Mouse (Mus musculus) megakaryocyte, adult 5-6 weeks (primary cell): ENCODE results near the gene Sik3. TPM values are rescaled to one million over a fixed set of nuclear protein-coding genes. Genes with fewer than 3 reads are reported as not detected.
A peak's percentile ranks its signal among the peaks of the same experiment; 100 is the strongest.
"Not testable (repeated sequence)": the region's sequence is repeated elsewhere in the genome, so short reads cannot be mapped to it uniquely, and the experiment has no call there.

Experiments
- ATAC-seq: 2 replicates; pipeline ENCODE4 v1.8.0; 2016; ENCODE audit warnings: mild to moderate bottlenecking, inconsistent platforms; ENCODE audit not compliant: poor library complexity, severe bottlenecking
- total RNA-seq, 2 experiments: library from RNA; stranded (forward) in 1 of 2; stranded (reverse) in 1 of 2; fragments of 153-499, 151-499 nt in 1 of 2; fragments of 221-1000, 200-1000 nt in 1 of 2; gene quantifications; 2 replicates each; pipeline versions ENCODE4 v1.2.3 to v1.2.4; 2015 to 2017

Sik3 gene
- total RNA-seq, 2 experiments from 2014 or later, result 17.5 to 32.9 TPM

DNA sequence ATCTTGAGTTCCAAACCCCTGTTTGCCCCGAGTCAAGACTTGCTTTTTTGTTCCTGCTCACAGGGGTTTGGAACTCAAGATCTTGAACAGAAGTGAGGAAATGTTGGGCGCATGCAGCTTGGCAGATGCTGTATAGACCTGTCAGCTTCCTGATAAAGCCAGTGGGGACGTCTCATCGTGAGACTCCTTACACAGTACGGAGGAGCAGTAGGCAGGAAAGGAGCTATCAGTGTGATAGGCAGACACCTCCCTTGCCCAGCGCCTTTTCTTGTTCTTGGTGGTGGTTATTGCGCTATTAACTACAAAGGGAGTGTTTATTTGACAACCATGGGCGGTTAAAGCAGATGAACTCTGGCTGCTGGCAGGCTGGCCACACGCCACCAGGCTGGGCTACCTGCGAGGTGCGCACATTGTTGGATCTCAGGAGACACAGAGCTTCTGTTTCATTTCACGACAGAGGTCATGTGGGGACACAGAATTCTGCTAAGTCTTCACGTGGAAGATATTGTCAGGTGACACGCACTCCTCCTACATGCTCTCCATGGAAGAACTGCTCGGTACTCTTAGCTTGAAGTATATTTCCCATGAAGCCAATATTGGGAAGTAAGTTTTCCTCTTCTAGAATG, 85.9 kb downstream of the Sik3 start:
- ATAC-seq, result no peak

- peak; percentile 90 for ATAC-seq
These were observed 86.5 kb downstream of the Sik3 start for GRCm38 (mm10) chr9:46099107-46099506.

- no peak for ATAC-seq
These were observed 90.5 kb downstream of the Sik3 start for GRCm38 (mm10) chr9:46103154-46103553.

GRCm38 (mm10) chr9:46106105-46106504, 93.5 kb downstream of the Sik3 start:
- no peak for ATAC-seq

- peak; percentile 38 for ATAC-seq
These were observed 98.0 kb downstream of the Sik3 start for GRCm38 (mm10) chr9:46110648-46111047.

DNA sequence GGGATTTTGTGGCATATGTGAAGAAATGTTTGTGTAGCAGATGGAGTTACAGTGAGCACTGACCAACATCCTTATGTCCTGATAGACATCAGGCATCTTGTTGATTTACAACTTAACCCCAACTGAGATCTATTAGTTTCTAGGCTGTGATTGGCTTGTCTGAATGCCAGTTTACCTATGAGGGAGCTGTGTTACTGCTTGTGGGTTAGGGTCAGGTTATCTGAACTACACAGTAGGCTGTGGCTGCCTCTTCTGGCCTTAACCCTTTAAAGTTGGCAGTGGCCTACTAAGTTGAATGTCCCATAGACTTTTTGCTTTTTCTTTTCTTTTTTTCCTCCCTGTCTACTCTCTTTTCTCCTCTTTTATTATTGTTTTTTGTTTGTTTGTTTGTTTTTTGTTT, 98.7 kb downstream of the Sik3 start:
- no peak for ATAC-seq

DNA sequence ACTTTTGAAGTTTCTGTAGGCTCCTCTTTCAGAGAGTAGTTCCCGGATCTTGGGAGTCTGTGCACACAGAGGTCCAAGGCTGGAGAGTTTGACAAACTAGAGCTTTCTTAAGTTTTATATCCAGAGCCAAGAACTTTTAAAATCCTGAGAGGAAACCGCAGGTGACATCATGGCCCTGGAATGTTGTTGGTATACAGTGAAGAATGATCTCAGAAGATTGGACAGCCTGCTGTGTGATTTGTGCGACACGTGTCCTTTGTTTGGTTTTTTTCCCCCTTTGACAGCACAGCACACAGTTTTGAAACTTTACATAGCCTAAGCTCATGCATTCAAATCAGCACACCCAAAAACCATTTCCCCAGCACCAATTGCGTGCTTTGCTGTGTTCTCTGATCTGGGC, 99.6 kb downstream of the Sik3 start:
- no peak for ATAC-seq

DNA sequence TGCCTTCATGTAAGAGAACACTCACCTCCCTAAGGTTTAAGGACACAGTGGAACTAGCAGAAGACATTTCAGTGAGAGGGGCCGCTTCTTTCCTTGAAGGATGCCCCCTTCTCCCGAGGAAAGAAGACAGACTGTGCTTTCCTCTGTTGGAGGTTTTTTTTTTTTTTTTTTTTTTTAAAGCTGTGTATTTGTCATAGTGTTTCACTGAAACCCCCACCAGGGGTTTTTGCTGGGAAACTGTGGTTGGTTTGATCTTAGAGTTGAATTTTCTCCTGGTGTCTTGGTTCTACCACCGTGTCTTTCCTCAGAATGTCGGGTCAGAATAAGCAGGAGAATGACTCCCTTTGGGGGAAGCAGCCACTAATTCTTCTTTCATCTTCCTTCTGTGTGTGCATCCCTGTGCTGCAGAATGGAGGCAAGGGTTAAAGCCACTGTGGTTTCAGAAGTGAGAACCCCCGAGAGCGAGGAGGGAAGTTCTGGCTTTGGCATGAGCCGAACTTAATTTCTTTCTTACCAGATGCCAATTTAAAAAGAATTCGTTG, 106.3 kb downstream of the Sik3 start:
- ATAC-seq, result no peak

DNA sequence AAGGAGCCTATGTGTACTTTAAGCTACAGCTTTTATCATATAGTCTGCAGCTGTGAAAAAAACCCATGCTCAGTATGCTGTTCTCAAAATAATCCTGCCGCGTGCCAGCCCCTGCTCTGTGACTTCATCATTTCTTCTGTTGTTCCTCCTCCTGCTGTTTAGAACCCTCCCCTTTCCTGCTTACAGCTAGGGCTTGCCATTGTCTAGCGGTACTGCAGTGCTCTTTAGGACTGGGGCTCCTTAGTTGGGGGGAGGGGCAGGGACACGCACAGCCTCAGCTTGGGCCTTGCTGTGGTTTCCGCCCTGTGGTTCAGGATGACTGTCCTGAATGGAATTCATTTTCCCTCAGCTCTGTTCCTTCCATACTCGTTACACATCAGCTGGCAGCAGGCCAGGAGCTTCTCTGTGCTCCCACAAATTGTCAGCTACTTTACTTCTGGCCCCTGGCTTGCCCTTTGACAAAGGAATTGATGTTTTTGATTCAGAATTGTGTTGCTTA, 107.4 kb downstream of the Sik3 start:
- peak; percentile 71 for ATAC-seq

GRCm38 (mm10) chr9:46120468-46121253, 108.0 kb downstream of the Sik3 start:
- peak; percentile 45 for ATAC-seq

- peak; percentile 83 for ATAC-seq
These were observed 108.9 kb downstream of the Sik3 start for GRCm38 (mm10) chr9:46121486-46121885.

DNA sequence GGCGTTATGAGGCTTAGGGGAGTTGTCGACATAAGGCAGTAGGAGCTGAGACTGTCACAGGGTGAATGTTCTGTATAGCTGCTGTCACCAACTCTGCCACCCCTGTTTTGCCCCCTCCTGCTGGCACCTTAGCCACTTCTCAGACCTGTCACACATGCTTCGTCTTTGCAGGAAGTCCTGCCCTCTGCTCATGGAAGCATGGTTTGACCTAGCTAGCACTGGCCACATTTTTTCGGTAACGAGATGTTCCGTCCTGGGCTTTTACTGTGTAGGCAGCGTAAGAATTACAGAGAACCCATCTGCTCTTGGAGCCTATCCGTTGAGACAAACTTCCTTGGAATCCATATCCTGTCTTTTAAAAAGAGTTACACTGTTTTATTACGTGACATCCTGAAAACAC, 110.1 kb downstream of the Sik3 start:
- no peak for ATAC-seq

- no peak for ATAC-seq
These were observed 113.7 kb downstream of the Sik3 start for GRCm38 (mm10) chr9:46126295-46126694.

- no peak for ATAC-seq
These were observed 114.7 kb downstream of the Sik3 start for GRCm38 (mm10) chr9:46127326-46127725.

- no peak for ATAC-seq
These were observed 116.6 kb downstream of the Sik3 start for GRCm38 (mm10) chr9:46129241-46129640.

GRCm38 (mm10) chr9:46132821-46133220, 120.2 kb downstream of the Sik3 start:
- not testable (repeated sequence) for ATAC-seq

GRCm38 (mm10) chr9:46138831-46139230, 126.2 kb downstream of the Sik3 start:
- no peak for ATAC-seq

- ATAC-seq, result no peak
These were observed 128.2 kb downstream of the Sik3 start for GRCm38 (mm10) chr9:46140811-46141210.

GRCm38 (mm10) chr9:46142031-46142430, 129.4 kb downstream of the Sik3 start:
- ATAC-seq, result no peak

DNA sequence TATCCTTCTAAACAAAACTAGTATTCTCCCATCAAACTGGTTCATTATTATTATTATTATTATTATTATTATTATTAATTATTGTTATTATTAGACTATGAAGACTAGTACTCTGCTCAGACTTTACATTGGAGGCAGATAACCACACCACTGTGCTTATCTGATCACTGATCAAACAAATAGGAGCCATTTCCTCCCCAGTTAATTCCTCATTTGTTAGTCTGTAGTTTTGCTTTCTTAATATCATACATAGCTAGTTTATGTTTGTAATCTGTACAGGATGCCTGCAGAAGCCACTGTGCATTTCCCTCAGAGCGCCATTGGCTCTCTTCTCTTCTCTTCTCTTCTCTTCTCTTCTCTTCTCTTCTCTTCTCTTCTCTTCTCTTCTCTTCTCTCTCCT, 129.9 kb downstream of the Sik3 start:
- no peak for ATAC-seq

- no peak for ATAC-seq
These were observed 132.4 kb downstream of the Sik3 start for GRCm38 (mm10) chr9:46144976-46145375.

DNA sequence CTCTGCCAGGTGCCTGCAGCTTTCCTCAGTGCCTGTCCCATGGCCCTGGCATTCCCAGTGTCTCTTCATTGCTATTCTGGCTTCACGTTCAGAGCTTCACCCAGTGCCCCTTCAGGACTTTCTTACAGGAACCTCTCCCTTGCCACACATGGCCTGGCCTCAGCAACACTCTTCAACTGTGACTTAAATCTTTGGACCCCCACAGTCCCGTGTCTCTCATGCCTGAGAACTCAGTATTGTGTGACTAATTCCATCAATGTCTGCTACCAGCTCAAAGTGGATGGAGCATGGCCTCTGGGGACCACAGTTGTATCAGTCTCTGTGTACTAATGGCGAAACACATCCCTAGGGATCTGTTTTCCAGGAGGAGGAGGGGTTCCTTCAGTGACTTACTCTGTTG, 133.8 kb downstream of the Sik3 start:
- ATAC-seq, result no peak
